17 mouse cellular contexts compared by ENCODE assay signal in the genomic region with DNA sequence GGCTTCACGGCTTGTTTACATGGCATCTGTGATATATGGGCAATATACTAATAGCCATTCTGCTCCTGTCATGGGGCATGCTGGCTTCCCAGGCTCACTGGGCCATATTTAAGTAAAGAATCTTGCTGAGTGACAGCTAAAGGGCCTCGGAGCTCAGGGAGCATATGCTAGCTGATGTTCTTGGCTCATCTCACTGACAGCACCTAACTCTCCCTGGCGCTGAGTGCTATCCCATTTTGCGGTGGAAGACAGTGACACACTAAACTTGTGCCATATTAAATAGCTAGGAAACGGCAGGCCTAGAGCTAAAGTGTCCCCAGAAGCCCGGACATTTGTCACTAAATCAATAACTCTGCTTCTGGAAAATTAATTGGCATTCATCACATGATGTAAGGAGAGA. TPM values are rescaled to one million over a fixed set of nuclear protein-coding genes. Genes with fewer than 3 reads are reported as not detected.
DNase-seq lines count a peak whose midpoint lies in the region; ATAC-seq lines count a peak whose summit lies in the region.
"Had no signal": no experiment of that assay in that cellular context is flagged by ENCODE, and none has a peak within 500 bp of the region (broad histone marks: within the 10 kb centered on the region; RNA-seq: fewer than 3 reads in every experiment).

No protein-coding gene starts in this region.

- 75% methylated on average over 6 of the region's 6 CpGs for WGBS in forebrain, embryonic 13.5 days
- 83% methylated on average over 6 of the region's 6 CpGs for WGBS in forebrain, embryonic 11.5 days
- 43% methylated on average over 6 of the region's 6 CpGs for WGBS in limb, embryonic 12.5 days
- 48% methylated on average over 6 of the region's 6 CpGs for WGBS in limb, embryonic 10.5 days
- WGBS in midbrain, embryonic 15.5 days = 67% methylated on average over 6 of the region's 6 CpGs
- WGBS in midbrain, embryonic 11.5 days = 83% methylated on average over 6 of the region's 6 CpGs
- WGBS in neural tube, embryonic 13.5 days = 15% methylated on average over 6 of the region's 6 CpGs

- H3K27ac ChIP-seq in forebrain, embryonic 13.5 days = no peak overlapping the region
- no peak overlapping the region for H3K27ac ChIP-seq in forebrain, embryonic 11.5 days (ENCODE audit: low read depth, low read length)
- H3K27ac ChIP-seq in limb, embryonic 12.5 days = peak overlapping the region; percentile 35; the same call in 1 of the 2 replicates
- H3K27ac ChIP-seq in limb, embryonic 10.5 days = no peak overlapping the region
- no peak overlapping the region for H3K27ac ChIP-seq in midbrain, embryonic 15.5 days
- H3K27ac ChIP-seq in midbrain, embryonic 11.5 days (ENCODE audit: low read depth, low read length) = no peak overlapping the region
- H3K27ac ChIP-seq in neural tube, embryonic 13.5 days (replicated peaks) = no peak overlapping the region; the same call in 1 of the 2 replicates
- H3K27ac ChIP-seq: embryonic facial prominence, embryonic 10.5 days; intestine, embryonic 15.5 days had no signal

- H3K27me3 ChIP-seq in forebrain, embryonic 13.5 days = peaks cover 3% of the 10 kb centered on the region; the same call in 1 of the 2 replicates
- no peaks in the 10 kb centered on the region for H3K27me3 ChIP-seq in forebrain, embryonic 11.5 days (ENCODE audit: control insufficient read depth, insufficient read depth, low read length)
- H3K27me3 ChIP-seq in limb, embryonic 12.5 days = no peaks in the 10 kb centered on the region
- H3K27me3 ChIP-seq in limb, embryonic 10.5 days (ENCODE audit: low read depth, poor library complexity, severe bottlenecking) = no peaks in the 10 kb centered on the region
- H3K27me3 ChIP-seq in midbrain, embryonic 15.5 days (replicated peaks) = no peaks in the 10 kb centered on the region
- no peaks in the 10 kb centered on the region for H3K27me3 ChIP-seq in midbrain, embryonic 11.5 days (ENCODE audit: control insufficient read depth, insufficient read depth, low read length)
- H3K27me3 ChIP-seq in neural tube, embryonic 13.5 days = peaks cover 5% of the 10 kb centered on the region; the same call in 1 of the 2 replicates
- H3K27me3 ChIP-seq: intestine, embryonic 15.5 days; kidney, embryonic 15.5 days had no signal

- H3K9me3 ChIP-seq in forebrain, embryonic 13.5 days (replicated peaks) = no peaks in the 10 kb centered on the region
- no peaks in the 10 kb centered on the region for H3K9me3 ChIP-seq in forebrain, embryonic 11.5 days (ENCODE audit: control insufficient read depth, low read length)
- no peaks in the 10 kb centered on the region for H3K9me3 ChIP-seq in limb, embryonic 12.5 days
- no peaks in the 10 kb centered on the region for H3K9me3 ChIP-seq in limb, embryonic 10.5 days (replicated peaks)
- H3K9me3 ChIP-seq in midbrain, embryonic 15.5 days = no peaks in the 10 kb centered on the region
- no peaks in the 10 kb centered on the region for H3K9me3 ChIP-seq in midbrain, embryonic 11.5 days (ENCODE audit: control insufficient read depth, low read length)
- H3K9me3 ChIP-seq in neural tube, embryonic 13.5 days = no peaks in the 10 kb centered on the region
- H3K9me3 ChIP-seq: embryonic facial prominence, embryonic 10.5 days; intestine, embryonic 15.5 days; kidney, embryonic 15.5 days had no signal

- no peaks in the 10 kb centered on the region for H3K36me3 ChIP-seq in forebrain, embryonic 13.5 days (ENCODE audit: poor library complexity, severe bottlenecking)
- no peaks in the 10 kb centered on the region for H3K36me3 ChIP-seq in forebrain, embryonic 11.5 days (ENCODE audit: control insufficient read depth, insufficient read depth, low read length)
- H3K36me3 ChIP-seq in limb, embryonic 12.5 days = no peaks in the 10 kb centered on the region
- no peaks in the 10 kb centered on the region for H3K36me3 ChIP-seq in limb, embryonic 10.5 days
- H3K36me3 ChIP-seq in midbrain, embryonic 15.5 days (replicated peaks) = no peaks in the 10 kb centered on the region
- no peaks in the 10 kb centered on the region for H3K36me3 ChIP-seq in midbrain, embryonic 11.5 days (ENCODE audit: control insufficient read depth, insufficient read depth, low read length)
- no peaks in the 10 kb centered on the region for H3K36me3 ChIP-seq in neural tube, embryonic 13.5 days
- H3K36me3 ChIP-seq: embryonic facial prominence, embryonic 10.5 days; intestine, embryonic 15.5 days; kidney, embryonic 15.5 days had no signal

- H3K4me1 ChIP-seq in forebrain, embryonic 13.5 days = no peaks in the 10 kb centered on the region
- no peaks in the 10 kb centered on the region for H3K4me1 ChIP-seq in forebrain, embryonic 11.5 days (replicated peaks; ENCODE audit: control insufficient read depth, insufficient read depth, low read length)
- H3K4me1 ChIP-seq in limb, embryonic 12.5 days (replicated peaks) = peaks cover 51% of the 10 kb centered on the region
- H3K4me1 ChIP-seq in limb, embryonic 10.5 days = peaks cover 58% of the 10 kb centered on the region
- H3K4me1 ChIP-seq in midbrain, embryonic 15.5 days = no peaks in the 10 kb centered on the region
- H3K4me1 ChIP-seq in midbrain, embryonic 11.5 days (ENCODE audit: control insufficient read depth, insufficient read depth, low read length) = 0 out of 2 replicates have a peak, but pooled peaks cover 2% of the 10 kb centered on the region
- peaks cover 33% of the 10 kb centered on the region for H3K4me1 ChIP-seq in neural tube, embryonic 13.5 days (replicated peaks)

- no peak overlapping the region for H3K4me2 ChIP-seq in forebrain, embryonic 13.5 days
- H3K4me2 ChIP-seq in forebrain, embryonic 11.5 days (ENCODE audit: low read depth, low read length, severe bottlenecking) = no peak overlapping the region
- no peak overlapping the region for H3K4me2 ChIP-seq in limb, embryonic 12.5 days
- no peak overlapping the region for H3K4me2 ChIP-seq in midbrain, embryonic 15.5 days
- H3K4me2 ChIP-seq in midbrain, embryonic 11.5 days = no peak overlapping the region
- no peak overlapping the region for H3K4me2 ChIP-seq in neural tube, embryonic 13.5 days
- H3K4me2 ChIP-seq: heart, embryonic 11.5 days; intestine, embryonic 15.5 days; kidney, embryonic 15.5 days had no signal

- no peak for DNase-seq in forebrain, embryonic 11.5 days (ENCODE audit: low spot score)
- no peak for DNase-seq in limb, embryonic 10.5 days (ENCODE audit: low spot score)
- no peak for DNase-seq in midbrain, embryonic 11.5 days (ENCODE audit: low spot score, missing footprints)
- DNase-seq in thymus, postnatal 10 days (ENCODE audit: low spot score in 2 of 2) = no peak
- DNase-seq: adrenal gland, adult 8-10 months; cerebellum, adult 11-12 months; cerebellum, postnatal 25 days; heart, postnatal 14 days; thymus, adult 18-20 months had no signal

- peak; percentile 88 for ATAC-seq in forebrain, embryonic 13.5 days
- ATAC-seq in forebrain, embryonic 11.5 days (replicated peaks; ENCODE audit: low FRiP score) = no peak
- ATAC-seq in limb, embryonic 12.5 days (ENCODE audit: insufficient number of reproducible peaks, insufficient read depth, low FRiP score, low TSS enrichment, low read depth) = no peak
- ATAC-seq in midbrain, embryonic 15.5 days (replicated peaks) = 0 out of 2 replicates have a peak, but pooled peaks have one; percentile 25
- no peak for ATAC-seq in midbrain, embryonic 11.5 days (ENCODE audit: low FRiP score)
- ATAC-seq in neural tube, embryonic 13.5 days (ENCODE audit: low read depth) = peak; percentile 44
- ATAC-seq: intestine, embryonic 15.5 days had no signal

- no peak overlapping the region for H3K4me3 ChIP-seq in forebrain, embryonic 13.5 days
- H3K4me3 ChIP-seq in forebrain, embryonic 11.5 days (ENCODE audit: low read depth, low read length) = no peak overlapping the region
- no peak overlapping the region for H3K4me3 ChIP-seq in limb, embryonic 12.5 days (replicated peaks)
- no peak overlapping the region for H3K4me3 ChIP-seq in limb, embryonic 10.5 days
- H3K4me3 ChIP-seq in midbrain, embryonic 15.5 days = no peak overlapping the region
- no peak overlapping the region for H3K4me3 ChIP-seq in midbrain, embryonic 11.5 days (ENCODE audit: low read depth, low read length)
- H3K4me3 ChIP-seq in neural tube, embryonic 13.5 days = no peak overlapping the region
- H3K4me3 ChIP-seq: embryonic facial prominence, embryonic 10.5 days; intestine, embryonic 15.5 days; kidney, embryonic 15.5 days had no signal

- no peak overlapping the region for H3K9ac ChIP-seq in forebrain, embryonic 13.5 days
- no peak overlapping the region for H3K9ac ChIP-seq in forebrain, embryonic 11.5 days (ENCODE audit: low read length)
- H3K9ac ChIP-seq in limb, embryonic 12.5 days (replicated peaks) = no peak overlapping the region
- H3K9ac ChIP-seq in midbrain, embryonic 15.5 days = no peak overlapping the region
- H3K9ac ChIP-seq in midbrain, embryonic 11.5 days (ENCODE audit: low read length) = no peak overlapping the region
- no peak overlapping the region for H3K9ac ChIP-seq in neural tube, embryonic 13.5 days
- H3K9ac ChIP-seq: intestine, embryonic 15.5 days; kidney, embryonic 15.5 days had no signal

RNA-seq across cellular contexts. Expression of gene Elmo1, which starts 48.7 kb away (rescaled TPM):
- polyA plus RNA-seq in forebrain, embryonic 13.5 days (2015; fragmentation: Nextera tagmentation; extraction: Ambion mirVana) = 24.0 and 24.3 TPM in 2 replicates
- 12.3 and 12.8 TPM in 2 replicates for polyA plus RNA-seq in forebrain, embryonic 11.5 days (2014; fragmentation: Nextera tagmentation; extraction: Ambion mirVana)
- 8.0 and 8.3 TPM in 2 replicates for polyA plus RNA-seq in limb, embryonic 12.5 days (2016; fragmentation: Nextera tagmentation; extraction: Ambion mirVana)
- polyA plus RNA-seq in limb, embryonic 10.5 days (2016; fragmentation: Nextera tagmentation; extraction: Ambion mirVana) = 7.1 and 9.1 TPM in 2 replicates
- 37.3 and 38.3 TPM in 2 replicates for polyA plus RNA-seq in midbrain, embryonic 15.5 days (2015; fragmentation: Nextera tagmentation; extraction: Ambion mirVana)
- polyA plus RNA-seq in midbrain, embryonic 11.5 days (2014; fragmentation: Nextera tagmentation; extraction: Ambion mirVana) = 19.1 and 19.6 TPM in 2 replicates
- 48.4 and 53.3 TPM in 2 replicates for polyA plus RNA-seq in neural tube, embryonic 13.5 days (2015; fragmentation: Nextera tagmentation; extraction: Ambion mirVana)

Comparison
In these comparisons a context has a peak if more than half of its experiments do, and no peak if none do; other contexts are left out.
1. ATAC-seq: peak in forebrain, embryonic 13.5 days (single experiment), midbrain, embryonic 15.5 days (single experiment) and neural tube, embryonic 13.5 days (single experiment); none in forebrain, embryonic 11.5 days (single experiment), limb, embryonic 12.5 days (single experiment) and midbrain, embryonic 11.5 days (single experiment).